Mouse (Mus musculus) MEL (cell line): ENCODE results near the gene Slc17a1. TPM values are rescaled to one million over a fixed set of nuclear protein-coding genes. Genes with fewer than 3 reads are reported as not detected.

ENCODE experiments used
- DNase-seq: peaks from one replicate; pipeline ENCODE4 v3.0.0; 2011; ENCODE audit warnings: low read depth, low spot score
- H3K27ac ChIP-seq: 2 replicates; pipeline ENCODE4 v1.5.1; 2012; ENCODE audit warnings: low read depth, mild to moderate bottlenecking, control low read depth, low read length, moderate library complexity; ENCODE audit not compliant: control insufficient read depth
- H3K27me3 ChIP-seq, 2 experiments: fragments of 150-350 bp in 1 of 2; sonication (generic) in 1 of 2; 2 replicates each; pipeline ENCODE4 v1.6.1; 2012; ENCODE audit warnings: low read length in 2 of 2, mild to moderate bottlenecking in 2 of 2, improper control_type of control experiment in 1 of 2, moderate library complexity in 1 of 2; ENCODE audit not compliant: insufficient read depth in 2 of 2, control insufficient read depth in 1 of 2
- H3K36me3 ChIP-seq, 2 experiments: 2 replicates each; pipeline ENCODE4 v1.6.1; 2012 to 2014; ENCODE audit warnings: low read length in 2 of 2, improper control_type of control experiment in 1 of 2, inconsistent platforms in 1 of 2, mild to moderate bottlenecking in 1 of 2; ENCODE audit not compliant: insufficient read depth in 2 of 2, control insufficient read depth in 1 of 2
- H3K4me1 ChIP-seq, 2 experiments: fragments of 150-350 bp in 1 of 2; sonication (generic) in 1 of 2; 2 replicates each; pipeline ENCODE4 v1.6.1; 2012; ENCODE audit warnings: low read length in 2 of 2, improper control_type of control experiment in 1 of 2, mild to moderate bottlenecking in 1 of 2; ENCODE audit not compliant: insufficient read depth in 2 of 2, control insufficient read depth in 1 of 2
- H3K4me3 ChIP-seq, 2 experiments: fragments of 150-350 bp in 1 of 2; sonication (generic) in 1 of 2; 2 replicates each; pipeline ENCODE4 v1.5.1; 2012; ENCODE audit warnings: low read depth in 2 of 2, low read length in 2 of 2, mild to moderate bottlenecking in 2 of 2, moderate library complexity in 2 of 2, control low read depth in 1 of 2, improper control_type of control experiment in 1 of 2; ENCODE audit not compliant: control insufficient read depth in 1 of 2, insufficient read depth in 1 of 2
- H3K79me2 ChIP-seq: 2 replicates; pipeline ENCODE4 v1.6.1; 2012; ENCODE audit warnings: mild to moderate bottlenecking, low read length, moderate library complexity; ENCODE audit not compliant: control insufficient read depth, poor library complexity, insufficient read depth
- H3K9ac ChIP-seq: 2 replicates; pipeline ENCODE4 v1.6.1; 2012; ENCODE audit warnings: low read depth, mild to moderate bottlenecking, control low read depth, low read length, moderate library complexity; ENCODE audit not compliant: control insufficient read depth, poor library complexity, severe bottlenecking
- H3K9me3 ChIP-seq: fragments of 150-350 bp; sonication (generic); replicated peaks from 2 replicates; pipeline ENCODE4 v1.6.1; 2012; ENCODE audit warnings: mild to moderate bottlenecking, low read length, improper control_type of control experiment, moderate library complexity; ENCODE audit not compliant: insufficient read depth
- BHLHE40 ChIP-seq: IDR thresholded peaks from 2 replicates; pipeline ENCODE4 v1.6.1; 2012; ENCODE audit warnings: low read depth, mild to moderate bottlenecking, inconsistent platforms, low read length, improper control_type of control experiment, borderline replicate concordance
- CHD1 ChIP-seq: IDR thresholded peaks from 2 replicates; pipeline ENCODE4 v1.6.1; 2012; ENCODE audit warnings: low read depth, mild to moderate bottlenecking, inconsistent platforms, low read length, improper control_type of control experiment
- CHD2 ChIP-seq: IDR thresholded peaks from 2 replicates; pipeline ENCODE4 v1.6.1; 2011; ENCODE audit warnings: low read length, improper control_type of control experiment
- E2F4 ChIP-seq: IDR thresholded peaks from 2 replicates; pipeline ENCODE4 v1.6.1; 2011; ENCODE audit warnings: low read depth, low read length, improper control_type of control experiment, borderline replicate concordance
- ELF1 ChIP-seq: IDR thresholded peaks from 2 replicates; pipeline ENCODE4 v1.6.1; 2014; ENCODE audit warnings: low read depth, mild to moderate bottlenecking, inconsistent platforms, low read length, improper control_type of control experiment, moderate library complexity
- JUND ChIP-seq: IDR thresholded peaks from 2 replicates; pipeline ENCODE4 v1.6.1; 2011; ENCODE audit warnings: low read depth, mild to moderate bottlenecking, improper control_type of control experiment, low read length
- KAT2A ChIP-seq: conservative IDR thresholded peaks from 2 replicates; pipeline ENCODE4 v1.6.1; 2012; ENCODE audit warnings: low read depth, low read length, improper control_type of control experiment, inconsistent platforms
- MAFK ChIP-seq: IDR thresholded peaks from 2 replicates; pipeline ENCODE4 v1.6.1; 2011; ENCODE audit warnings: low read depth, mild to moderate bottlenecking, low read length, improper control_type of control experiment, borderline replicate concordance
- MAZ ChIP-seq: IDR thresholded peaks from 2 replicates; pipeline ENCODE4 v1.6.1; 2012; ENCODE audit warnings: low read depth, mild to moderate bottlenecking, inconsistent platforms, low read length, improper control_type of control experiment
- MEF2A ChIP-seq: IDR thresholded peaks from 2 replicates; pipeline ENCODE4 v1.6.1; 2014; ENCODE audit warnings: low read depth, mild to moderate bottlenecking, inconsistent platforms, low read length, improper control_type of control experiment; ENCODE audit not compliant: poor library complexity, insufficient replicate concordance, severe bottlenecking; ENCODE audit errors: extremely low read depth
- MYB ChIP-seq: IDR thresholded peaks from 2 replicates; pipeline ENCODE4 v1.6.1; 2011; ENCODE audit warnings: mild to moderate bottlenecking, low read depth, low read length, improper control_type of control experiment
- MYC ChIP-seq: IDR thresholded peaks from 2 replicates; pipeline ENCODE4 v1.6.1; 2011; ENCODE audit warnings: low read depth, mild to moderate bottlenecking, low read length, improper control_type of control experiment, moderate library complexity
- POLR2AphosphoS2 ChIP-seq: IDR thresholded peaks from 2 replicates; pipeline ENCODE4 v1.6.1; 2011; ENCODE audit warnings: low read length, improper control_type of control experiment
- RCOR1 ChIP-seq: IDR thresholded peaks from 2 replicates; pipeline ENCODE4 v1.6.1; 2012; ENCODE audit warnings: low read depth, mild to moderate bottlenecking, inconsistent platforms, low read length, improper control_type of control experiment
- SIN3A ChIP-seq: IDR thresholded peaks from 2 replicates; pipeline ENCODE4 v1.6.1; 2012; ENCODE audit warnings: low read length, improper control_type of control experiment, inconsistent platforms
- TAL1 ChIP-seq: IDR thresholded peaks from 2 replicates; pipeline ENCODE4 v1.6.1; 2012; ENCODE audit warnings: mild to moderate bottlenecking, inconsistent platforms, low read length, moderate library complexity, mixed read lengths
- USF1 ChIP-seq: IDR thresholded peaks from 2 replicates; pipeline ENCODE4 v1.6.1; 2014; ENCODE audit warnings: low read depth, mild to moderate bottlenecking, inconsistent platforms, low read length, improper control_type of control experiment, moderate library complexity
- USF2 ChIP-seq, 2 experiments: IDR thresholded peaks; 2 replicates each; pipeline ENCODE4 v1.6.1; 2011 to 2012; ENCODE audit warnings: improper control_type of control experiment in 2 of 2, low read length in 2 of 2, borderline replicate concordance in 1 of 2, inconsistent platforms in 1 of 2, low read depth in 1 of 2, mild to moderate bottlenecking in 1 of 2; ENCODE audit not compliant: insufficient read depth in 1 of 2
- ZKSCAN1 ChIP-seq: IDR thresholded peaks from 2 replicates; pipeline ENCODE4 v1.6.1; 2012; ENCODE audit warnings: low read depth, mild to moderate bottlenecking, inconsistent platforms, low read length, improper control_type of control experiment, moderate library complexity
- ZNF384 ChIP-seq: IDR thresholded peaks from 2 replicates; pipeline ENCODE4 v1.6.1; 2012; ENCODE audit warnings: low read depth, mild to moderate bottlenecking, inconsistent platforms, low read length, improper control_type of control experiment
- polyA plus RNA-seq, 2 experiments: library from polyadenylated mRNA; stranded (reverse) in 1 of 2; unstranded in 1 of 2; fragments of >175 nt in 1 of 2; fragments of >200 nt in 1 of 2; gene quantifications; 2 replicates each; pipeline versions ENCODE4 v1.2.1 to v1.2.4; 2012; ENCODE audit warnings: low replicate concordance in 2 of 2, low read depth in 1 of 2; ENCODE audit not compliant: insufficient read length in 2 of 2, insufficient read depth in 1 of 2, missing spikeins in 1 of 2
- total RNA-seq: library from RNA; depleted of rRNA; stranded (reverse); fragments of 300-350 nt; gene quantifications from 2 replicates; pipeline ENCODE4 v1.2.3, GENCODE M21; 2012; rRNA removed

Slc17a1 gene
- not detected in 2 replicates for total RNA-seq
- polyA plus RNA-seq, result not detected

DNA sequence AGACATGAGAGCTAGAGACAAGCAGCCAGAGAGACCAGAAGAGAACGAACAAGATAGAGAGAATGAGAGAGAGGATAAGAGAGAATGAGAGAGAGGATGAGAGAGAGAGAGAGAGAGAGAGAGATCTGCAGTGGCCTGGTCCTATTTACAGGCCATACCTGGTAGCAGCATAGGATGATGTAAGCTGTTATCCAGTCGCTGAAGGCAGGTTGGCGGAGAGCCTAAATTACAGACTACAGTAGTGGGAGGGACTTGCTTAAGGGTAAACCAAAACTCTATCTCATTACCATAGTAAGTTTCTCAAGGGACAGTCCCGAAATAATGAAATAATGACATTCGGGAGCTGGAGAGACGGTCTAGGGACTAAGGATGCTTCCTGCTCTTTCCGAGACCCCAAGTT lies at the start of gene Slc17a1:
Gene Slc17a1 (plus strand): TSS at position 346 of the 400 bp plus-strand sequence.
- TF ChIP-seq E2F4 (no peak), MEF2A (no peak), MAZ (no peak), CHD1 (no peak), MAFK (no peak), JUND (no peak), USF2 (IDR thresholded peaks at IDR 0.05; ENCODE audit: borderline replicate concordance in 1 of 2, insufficient read depth in 1 of 2, low read depth in 1 of 2, low read length in 2 of 2) (no peak), RCOR1 (no peak), MYC (no peak), USF1 (no peak), CHD2 (no peak), SIN3A (no peak), POLR2AphosphoS2 (no peak), ZNF384 (no peak), ZKSCAN1 (no peak), ELF1 (no peak), KAT2A (no peak), BHLHE40 (no peak), TAL1 (no peak), MYB (no peak)
- H3K9ac ChIP-seq, result no peak within 1 kb of the TSS
- no peaks in the 10 kb centered on the region for H3K9me3 ChIP-seq
- H3K4me3 ChIP-seq, result peak within 1 kb of the TSS in 1 of 2 experiments; percentile 60; a peak in 1 of 4 replicates
- peaks cover 17 to 24% of the 10 kb centered on the region in 2 experiments; a peak in 3 of 4 replicates for H3K4me1 ChIP-seq
- peak; percentile 51 for DNase-seq
- peaks cover 0 to 2% of the 10 kb centered on the region in 2 experiments; a peak in 2 of 4 replicates for H3K36me3 ChIP-seq
- H3K27ac ChIP-seq, result no peak within 1 kb of the TSS
- H3K27me3 ChIP-seq, result peaks cover 1 to 4% of the 10 kb centered on the region in 2 experiments; a peak in 2 of 4 replicates
- no peaks in the 10 kb centered on the region for H3K79me2 ChIP-seq
